Mouse (Mus musculus): ENCODE measurements around the gene Nav2. TPM values are rescaled to one million over a fixed set of nuclear protein-coding genes. Genes with fewer than 3 reads are reported as not detected.

Nav2 gene
- total and polyA plus RNA-seq, 3 experiments: under 0.01 TPM; not detected in 2

DNA sequence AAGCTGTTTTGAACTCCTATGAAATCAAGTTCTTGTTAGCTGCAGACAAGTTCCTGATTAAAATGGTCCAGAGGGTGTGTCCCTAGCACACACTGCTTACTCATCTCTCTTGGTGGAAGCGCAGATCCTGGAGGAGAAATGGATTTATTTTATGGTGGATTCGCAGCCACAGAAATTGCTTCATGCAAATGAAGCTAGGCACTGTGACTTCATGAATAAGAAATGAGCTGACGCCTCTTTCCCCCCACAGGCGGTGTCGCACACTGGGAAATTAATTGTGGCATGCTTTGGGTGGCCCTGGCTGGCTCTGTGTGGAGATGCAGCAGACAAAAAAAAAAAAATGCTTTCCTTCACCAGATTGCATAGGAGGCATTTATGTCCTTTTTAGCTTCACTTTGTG lies 170.4 kb downstream of the Nav2 start:
- Histone ChIP-seq H3K4me2 (ENCODE audit: insufficient read depth, low read depth, poor library complexity, severe bottlenecking) (no peak overlapping the region), H3K36me3 (replicated peaks in 1 of 2; ENCODE audit: control insufficient read depth in 1 of 2, insufficient read depth in 1 of 2, low read length in 1 of 2) (no peaks in the 10 kb centered on the region), H3K27me3 (replicated peaks) (peaks cover 83% of the 10 kb centered on the region), H3K4me3 (replicated peaks in 1 of 3; ENCODE audit: low read depth in 2 of 3, low read length in 2 of 3, poor library complexity in 1 of 3) (no peak overlapping the region), H3K79me2 (replicated peaks; ENCODE audit: control insufficient read depth, extremely low read depth, insufficient read depth, poor library complexity, severe bottlenecking) (no peaks in the 10 kb centered on the region), H3K9me3 (replicated peaks; ENCODE audit: low read length) (no peaks in the 10 kb centered on the region), H3K4me1 (ENCODE audit: control insufficient read depth in 1 of 2, insufficient read depth in 2 of 2) (no peaks in the 10 kb centered on the region), H3K9ac (ENCODE audit: insufficient read depth, low read depth) (no peak overlapping the region), H3K27ac (ENCODE audit: insufficient read depth, low read depth) (no peak overlapping the region)
- dilution Hi-C loops (cut with MboI; ENCODE audit: extremely low pct_ligation_motif_present, extremely low pct_unique_long_range_greater_than_20kb, low sequenced_read_pairs) (no loop called here), in situ Hi-C loops (cut with MboI; ENCODE audit: low pct_ligation_motif_present, low pct_unique_long_range_greater_than_20kb, low sequenced_read_pairs) (no loop called here)
- DNase-seq (ENCODE audit: extremely low read depth): no peak
- no peak for TF ChIP-seq ZKSCAN1 (IDR thresholded peaks at IDR 0.05; ENCODE audit: borderline replicate concordance, low read depth, low read length)
- no peak for TF ChIP-seq MAFK (IDR thresholded peaks at IDR 0.05; ENCODE audit: insufficient replicate concordance, low read length)
- no peak for TF ChIP-seq JUN (IDR thresholded peaks at IDR 0.05; ENCODE audit: insufficient read depth, low read depth, low read length)
- no peak for TF ChIP-seq SIN3A (IDR thresholded peaks at IDR 0.05; ENCODE audit: low read length)
- no peak for TF ChIP-seq USF1 (IDR thresholded peaks at IDR 0.05; ENCODE audit: low read depth, low read length)
- no peak for TF ChIP-seq JUND (conservative IDR thresholded peaks at IDR 0.05; ENCODE audit: low read depth, low read length)
- TF ChIP-seq NRF1 (IDR thresholded peaks at IDR 0.05; ENCODE audit: low read depth, low read length): no peak
- TF ChIP-seq IRF4 (IDR thresholded peaks at IDR 0.05; ENCODE audit: low read depth, low read length): no peak
- no peak for TF ChIP-seq TCF12 (IDR thresholded peaks at IDR 0.05; ENCODE audit: low read depth, low read length)
- TF ChIP-seq CHD2 (IDR thresholded peaks at IDR 0.05; ENCODE audit: low read length): no peak
- no peak for TF ChIP-seq UBTF (IDR thresholded peaks at IDR 0.05; ENCODE audit: low read depth, low read length)
- TF ChIP-seq ZNF384 (IDR thresholded peaks at IDR 0.05; ENCODE audit: low read depth, low read length): no peak
- TF ChIP-seq POLR2AphosphoS2 (IDR thresholded peaks at IDR 0.05; ENCODE audit: low read depth, low read length): no peak
- TF ChIP-seq MEF2A (IDR thresholded peaks at IDR 0.05; ENCODE audit: borderline replicate concordance, low read depth, low read length): no peak
- no peak for TF ChIP-seq BHLHE40 (IDR thresholded peaks at IDR 0.05; ENCODE audit: low read depth, low read length)
- no peak for TF ChIP-seq USF2 (conservative IDR thresholded peaks at IDR 0.05; ENCODE audit: low read depth, low read length)

DNA sequence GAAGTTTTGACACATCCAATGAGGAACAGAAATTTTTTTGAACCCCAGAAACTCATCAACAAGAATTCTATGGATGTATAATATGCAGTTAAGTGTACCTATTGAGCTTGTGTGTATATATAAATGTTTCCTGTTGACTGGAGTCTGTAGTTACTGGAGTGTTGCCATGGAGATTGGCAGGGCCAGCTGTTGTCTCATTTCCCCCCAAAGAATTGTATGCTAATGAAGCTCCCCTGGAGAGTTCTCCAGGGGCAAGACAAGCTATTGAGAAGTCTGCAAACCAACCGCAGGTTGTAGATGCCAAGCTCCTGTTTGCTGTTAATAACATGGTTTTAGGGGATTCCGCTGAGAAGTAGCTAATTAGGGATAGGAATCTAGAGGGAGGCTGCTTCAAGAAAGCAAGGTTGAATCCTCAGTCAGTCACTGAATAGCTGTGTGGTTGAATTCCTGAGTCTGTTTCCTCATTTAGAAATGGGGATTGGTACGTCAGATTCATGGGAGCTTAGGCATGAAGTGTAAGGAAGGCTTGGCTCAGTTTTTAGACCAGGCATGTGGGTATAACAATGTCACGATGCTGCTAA lies 174.2 kb downstream of the Nav2 start:
- Histone ChIP-seq H3K4me1 (ENCODE audit: control insufficient read depth in 1 of 2, insufficient read depth in 2 of 2) (no peaks in the 10 kb centered on the region), H3K27ac (ENCODE audit: insufficient read depth, low read depth) (no peak overlapping the region), H3K9ac (ENCODE audit: insufficient read depth, low read depth) (no peak overlapping the region), H3K4me3 (replicated peaks in 1 of 3; ENCODE audit: low read depth in 2 of 3, low read length in 2 of 3, poor library complexity in 1 of 3) (no peak overlapping the region), H3K79me2 (replicated peaks; ENCODE audit: control insufficient read depth, extremely low read depth, insufficient read depth, poor library complexity, severe bottlenecking) (no peaks in the 10 kb centered on the region), H3K4me2 (ENCODE audit: insufficient read depth, low read depth, poor library complexity, severe bottlenecking) (no peak overlapping the region), H3K36me3 (replicated peaks in 1 of 2; ENCODE audit: control insufficient read depth in 1 of 2, insufficient read depth in 1 of 2, low read length in 1 of 2) (no peaks in the 10 kb centered on the region), H3K9me3 (replicated peaks; ENCODE audit: low read length) (no peaks in the 10 kb centered on the region), H3K27me3 (replicated peaks) (peaks cover 85% of the 10 kb centered on the region)
- no peak for DNase-seq (ENCODE audit: extremely low read depth)
- dilution Hi-C loops (cut with MboI; ENCODE audit: extremely low pct_ligation_motif_present, extremely low pct_unique_long_range_greater_than_20kb, low sequenced_read_pairs): no loop called here
- in situ Hi-C loops (cut with MboI; ENCODE audit: low pct_ligation_motif_present, low pct_unique_long_range_greater_than_20kb, low sequenced_read_pairs): no loop called here
- TF ChIP-seq USF2 (conservative IDR thresholded peaks at IDR 0.05; ENCODE audit: low read depth, low read length) (no peak), RAD21 (IDR thresholded peaks at IDR 0.05; ENCODE audit: low read depth, low read length) (no peak), POLR2A (IDR thresholded peaks at IDR 0.05; ENCODE audit: low read depth, low read length) (no peak), PAX5 (IDR thresholded peaks at IDR 0.05; ENCODE audit: low read length) (no peak), BHLHE40 (IDR thresholded peaks at IDR 0.05; ENCODE audit: low read depth, low read length) (no peak), JUN (IDR thresholded peaks at IDR 0.05; ENCODE audit: insufficient read depth, low read depth, low read length) (no peak), ELF1 (IDR thresholded peaks at IDR 0.05; ENCODE audit: low read depth, low read length) (no peak), RCOR1 (conservative IDR thresholded peaks at IDR 0.05; ENCODE audit: low read depth, low read length) (no peak), TBP (conservative IDR thresholded peaks at IDR 0.05; ENCODE audit: low read depth, low read length) (no peak), MEF2A (IDR thresholded peaks at IDR 0.05; ENCODE audit: borderline replicate concordance, low read depth, low read length) (no peak), CHD2 (IDR thresholded peaks at IDR 0.05; ENCODE audit: low read length) (no peak), ZMIZ1 (IDR thresholded peaks at IDR 0.05; ENCODE audit: low read depth, low read length) (no peak), MYC (IDR thresholded peaks at IDR 0.05; ENCODE audit: low read depth, low read length) (no peak), NELFE (IDR thresholded peaks at IDR 0.05; ENCODE audit: low read depth, low read length) (no peak), NRF1 (IDR thresholded peaks at IDR 0.05; ENCODE audit: low read depth, low read length) (no peak), MAX (IDR thresholded peaks at IDR 0.05; ENCODE audit: low read length) (no peak), E2F4 (IDR thresholded peaks at IDR 0.05; ENCODE audit: insufficient replicate concordance, low read depth, low read length) (no peak), IRF4 (IDR thresholded peaks at IDR 0.05; ENCODE audit: low read depth, low read length) (no peak), TCF12 (IDR thresholded peaks at IDR 0.05; ENCODE audit: low read depth, low read length) (no peak)
